Mouse (Mus musculus) embryonic facial prominence, embryonic 11.5 days (tissue): ENCODE measurements around the gene Ntn3. TPM values are rescaled to one million over a fixed set of nuclear protein-coding genes. Genes with fewer than 3 reads are reported as not detected.

Experiments
- ATAC-seq: fragments of 200-750 bp; cut with Nextera tagmentation; replicated peaks from 2 replicates; pipeline ENCODE4 v1.8.0; 2017; ENCODE audit warnings: low read depth; ENCODE audit not compliant: insufficient number of reproducible peaks, low FRiP score, low TSS enrichment
- DNase-seq: peaks from one replicate; pipeline ENCODE4 v3.0.0-alpha.2; 2015; ENCODE audit warnings: low spot score
- H3K27ac ChIP-seq: fragments of 300-500 bp; sonication (generic); replicated peaks from 2 replicates; pipeline ENCODE4 v1.5.1; 2014; ENCODE audit warnings: mild to moderate bottlenecking, low read depth, low read length, control low read depth
- H3K27me3 ChIP-seq: fragments of 300-500 bp; sonication (generic); 2 replicates; pipeline ENCODE4 v1.6.1; 2014; ENCODE audit warnings: mild to moderate bottlenecking, low read length, moderate library complexity, mixed read lengths; ENCODE audit not compliant: control insufficient read depth, insufficient read depth
- H3K36me3 ChIP-seq: fragments of 300-500 bp; sonication (generic); replicated peaks from 2 replicates; pipeline ENCODE4 v1.6.1; 2014; ENCODE audit warnings: low read depth, mild to moderate bottlenecking, low read length, moderate library complexity, mixed read lengths; ENCODE audit not compliant: control insufficient read depth, insufficient read depth
- H3K4me1 ChIP-seq: fragments of 300-500 bp; sonication (generic); 2 replicates; pipeline ENCODE4 v1.6.1; 2014; ENCODE audit warnings: low read length, mixed read lengths; ENCODE audit not compliant: control insufficient read depth, insufficient read depth
- H3K4me2 ChIP-seq: fragments of 300-500 bp; sonication (generic); 2 replicates; pipeline ENCODE4 v1.6.1; 2014; ENCODE audit warnings: low read depth, mild to moderate bottlenecking, control low read depth, low read length, moderate library complexity
- H3K4me3 ChIP-seq: fragments of 300-500 bp; sonication (generic); 2 replicates; pipeline ENCODE4 v1.5.1; 2014; ENCODE audit warnings: low read depth, low read length, control low read depth
- H3K9ac ChIP-seq: fragments of 300-500 bp; sonication (generic); replicated peaks from 2 replicates; pipeline ENCODE4 v1.6.1; 2014; ENCODE audit warnings: mild to moderate bottlenecking, control low read depth, low read length
- H3K9me3 ChIP-seq: fragments of 300-500 bp; sonication (generic); replicated peaks from 2 replicates; pipeline ENCODE4 v1.6.1; 2016; ENCODE audit warnings: mild to moderate bottlenecking, low read length, inconsistent platforms, mixed read lengths; ENCODE audit not compliant: control insufficient read depth
- WGBS: fragments of 180-500 bp; shearing (Covaris S2); extraction: QIAGEN DNeasy Blood & Tissue Kit; methylation state at CpG from one replicate; pipeline ENCODE4 v1.1.7; 2014; 5-methylcytosine and 5-hydroxymethylcytosine counted together
- polyA plus RNA-seq: library from polyadenylated mRNA; unstranded; fragments of >200 nt; fragmentation: Nextera tagmentation; extraction: Ambion mirVana; gene quantifications from 2 replicates; pipeline ENCODE4 v1.2.1, GENCODE M21; 2014

Gene Ntn3
- polyA plus RNA-seq, 1 experiment from 2014 or later, result 6.2 TPM

DNA sequence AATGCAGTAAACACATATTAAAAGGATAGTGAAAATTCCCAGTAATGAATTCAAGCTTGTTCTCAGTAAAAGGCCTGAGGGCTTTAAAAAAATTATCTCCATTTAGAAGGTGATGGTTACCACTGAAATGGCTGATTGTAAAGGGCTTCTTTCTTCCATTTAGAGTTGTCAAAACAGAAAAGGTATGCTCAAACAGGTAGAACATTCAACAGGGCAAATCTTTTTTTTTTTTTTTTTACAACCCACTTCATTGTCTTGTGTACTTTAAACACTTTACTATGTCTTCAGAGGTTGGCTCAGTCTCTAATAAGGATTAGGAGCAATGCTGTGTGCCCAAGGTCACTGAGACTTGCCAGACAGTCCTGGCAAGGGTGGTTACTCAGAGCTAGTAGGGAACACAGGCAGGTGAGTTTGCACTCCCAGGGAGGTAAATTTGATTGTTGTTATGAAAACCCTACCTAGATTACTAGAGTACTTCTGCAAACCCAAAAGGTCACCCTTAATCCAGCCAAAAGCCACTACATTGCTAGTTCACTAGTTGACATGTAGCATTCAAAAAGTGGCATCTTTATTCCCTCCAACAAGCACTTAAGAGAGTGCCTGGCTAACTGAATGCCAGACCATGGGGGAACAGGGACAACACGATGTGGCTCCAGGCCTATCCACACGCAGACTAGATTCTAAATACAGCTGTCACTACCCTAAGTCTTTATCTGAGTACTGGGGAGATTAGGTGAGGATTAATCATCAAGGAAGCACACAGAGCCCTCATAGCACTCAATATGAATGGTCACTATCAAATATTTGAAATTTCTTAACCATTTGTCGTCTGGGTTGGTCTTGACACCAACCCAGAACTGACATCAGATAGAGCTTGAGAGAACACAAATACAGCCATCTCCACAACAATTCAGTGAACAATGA is 5.5 kb downstream of the Ntn3 start:
- H3K4me3 ChIP-seq, result no peak overlapping the region
- H3K36me3 ChIP-seq, result no peaks in the 10 kb centered on the region
- H3K4me2 ChIP-seq, result peak overlapping the region; percentile 96; the same call in 1 of the 2 replicates
- H3K27ac ChIP-seq, result no peak overlapping the region
- no peaks in the 10 kb centered on the region; the same call in 1 of the 2 replicates for H3K27me3 ChIP-seq
- no peak overlapping the region; the same call in 1 of the 2 replicates for H3K9ac ChIP-seq
- ATAC-seq (no peak), DNase-seq (no peak)
- no peaks in the 10 kb centered on the region for H3K9me3 ChIP-seq
- WGBS, result 77% methylated on average over 3 of the region's 3 CpGs
- H3K4me1 ChIP-seq, result peaks cover 19% of the 10 kb centered on the region

DNA sequence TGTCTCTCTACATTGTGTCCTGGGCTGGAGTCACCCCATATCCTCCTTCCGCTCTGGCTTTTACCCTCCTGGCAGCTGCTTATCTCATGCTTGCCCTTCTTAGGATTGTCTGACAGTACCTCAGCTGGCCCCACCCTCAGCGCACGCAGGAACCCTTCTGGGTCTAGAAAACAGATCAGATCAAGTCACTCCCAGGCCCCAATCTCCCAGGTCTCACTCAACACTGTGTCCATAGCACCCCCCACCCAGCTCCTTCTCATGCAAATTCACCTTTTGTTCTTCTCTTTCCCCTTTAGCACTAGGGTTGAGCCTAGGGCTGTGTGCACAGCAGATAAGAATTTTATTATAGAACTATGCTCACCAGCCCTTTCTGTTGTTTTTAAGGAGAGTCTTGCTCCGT is 6.3 kb downstream of the Ntn3 start:
- Histone ChIP-seq H3K4me2 (no peak overlapping the region), H3K4me3 (no peak overlapping the region), H3K27me3 (no peaks in the 10 kb centered on the region), H3K27ac (no peak overlapping the region), H3K36me3 (no peaks in the 10 kb centered on the region), H3K4me1 (peaks cover 14% of the 10 kb centered on the region), H3K9ac (no peak overlapping the region), H3K9me3 (no peaks in the 10 kb centered on the region)
- DNase-seq (no peak), ATAC-seq (no peak)
- 39% methylated on average over 4 of the region's 4 CpGs for WGBS

DNA sequence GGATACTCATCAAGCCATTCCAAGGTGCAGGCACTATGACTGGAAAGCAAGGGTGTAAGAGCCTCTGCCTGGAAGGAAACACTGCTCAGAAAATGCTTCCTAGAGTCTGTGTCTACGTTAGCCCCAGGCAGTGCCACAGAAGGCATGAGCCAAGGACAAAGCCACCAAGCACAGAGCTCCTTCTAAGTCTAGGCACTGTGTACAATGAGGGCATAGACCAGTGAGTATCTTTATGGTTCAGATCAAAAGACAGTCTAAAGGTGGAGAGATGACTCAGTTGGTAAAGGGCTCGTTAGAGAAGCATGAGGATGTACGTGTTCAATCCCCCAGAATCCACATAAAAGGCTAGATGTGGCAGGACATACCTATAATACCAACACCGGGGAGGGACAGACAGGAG is 8.2 kb downstream of the Ntn3 start:
- Histone ChIP-seq H3K9ac (no peak overlapping the region), H3K4me3 (no peak overlapping the region), H3K27ac (no peak overlapping the region), H3K4me1 (peaks cover 2% of the 10 kb centered on the region; the same call in 1 of the 2 replicates), H3K4me2 (no peak overlapping the region), H3K36me3 (no peaks in the 10 kb centered on the region), H3K27me3 (no peaks in the 10 kb centered on the region), H3K9me3 (no peaks in the 10 kb centered on the region)
- WGBS, result 85% methylated on average over 4 of the region's 4 CpGs
- ATAC-seq, result no peak
- DNase-seq, result no peak

DNA sequence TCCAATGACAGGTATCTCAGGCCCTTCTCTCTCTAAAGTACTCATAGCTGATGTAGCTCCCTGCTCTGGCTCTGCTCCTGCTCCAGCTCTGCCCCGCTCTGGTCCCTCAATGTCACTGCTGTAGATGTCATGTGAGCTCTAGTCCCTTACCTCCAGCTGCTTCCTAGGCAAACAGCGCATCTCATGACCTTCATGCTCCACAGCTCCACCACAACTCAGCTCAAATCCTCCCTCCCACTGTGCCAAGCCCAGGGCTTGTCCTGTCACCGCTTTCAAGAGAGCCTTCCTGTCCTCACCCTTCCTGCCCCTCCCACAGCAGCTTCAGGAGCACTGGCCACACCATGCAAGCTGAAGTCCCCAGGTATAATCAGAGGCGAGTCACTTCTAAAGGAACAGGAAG is 9.6 kb downstream of the Ntn3 start:
- no peak for ATAC-seq
- Histone ChIP-seq H3K9me3 (no peaks in the 10 kb centered on the region), H3K4me2 (no peak overlapping the region), H3K9ac (no peak overlapping the region), H3K4me1 (no peaks in the 10 kb centered on the region), H3K4me3 (no peak overlapping the region), H3K36me3 (no peaks in the 10 kb centered on the region), H3K27me3 (no peaks in the 10 kb centered on the region), H3K27ac (no peak overlapping the region)
- 59% methylated on average over 4 of the region's 4 CpGs for WGBS
- no peak for DNase-seq

DNA sequence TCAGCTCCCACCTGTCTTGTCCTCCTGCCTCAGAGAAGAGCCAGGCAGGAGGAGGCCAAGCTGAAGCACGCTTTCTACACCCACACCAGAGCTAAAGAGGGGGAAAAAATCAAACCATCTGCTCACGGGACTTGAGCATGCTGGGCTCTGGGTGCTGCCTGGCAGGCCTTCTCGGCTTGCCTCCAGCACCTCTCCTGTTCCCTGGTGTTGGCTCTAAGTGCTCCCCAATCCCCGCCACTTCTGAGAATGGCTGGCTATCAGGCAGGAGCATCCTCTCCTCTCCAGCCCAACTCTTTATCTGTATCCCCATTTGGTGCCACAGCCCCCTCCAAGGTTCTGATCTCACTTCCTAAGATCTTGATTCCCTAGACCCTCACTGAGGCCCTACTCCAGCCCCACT is 10.1 kb downstream of the Ntn3 start:
- no peak for ATAC-seq
- no peaks in the 10 kb centered on the region for H3K4me1 ChIP-seq
- no peaks in the 10 kb centered on the region for H3K27me3 ChIP-seq
- H3K9ac ChIP-seq, result no peak overlapping the region
- no peaks in the 10 kb centered on the region for H3K9me3 ChIP-seq
- WGBS, result 85% methylated on average over 4 of the region's 4 CpGs
- H3K27ac ChIP-seq, result no peak overlapping the region
- no peak overlapping the region for H3K4me2 ChIP-seq
- no peak overlapping the region for H3K4me3 ChIP-seq
- no peaks in the 10 kb centered on the region for H3K36me3 ChIP-seq
- no peak for DNase-seq

DNA sequence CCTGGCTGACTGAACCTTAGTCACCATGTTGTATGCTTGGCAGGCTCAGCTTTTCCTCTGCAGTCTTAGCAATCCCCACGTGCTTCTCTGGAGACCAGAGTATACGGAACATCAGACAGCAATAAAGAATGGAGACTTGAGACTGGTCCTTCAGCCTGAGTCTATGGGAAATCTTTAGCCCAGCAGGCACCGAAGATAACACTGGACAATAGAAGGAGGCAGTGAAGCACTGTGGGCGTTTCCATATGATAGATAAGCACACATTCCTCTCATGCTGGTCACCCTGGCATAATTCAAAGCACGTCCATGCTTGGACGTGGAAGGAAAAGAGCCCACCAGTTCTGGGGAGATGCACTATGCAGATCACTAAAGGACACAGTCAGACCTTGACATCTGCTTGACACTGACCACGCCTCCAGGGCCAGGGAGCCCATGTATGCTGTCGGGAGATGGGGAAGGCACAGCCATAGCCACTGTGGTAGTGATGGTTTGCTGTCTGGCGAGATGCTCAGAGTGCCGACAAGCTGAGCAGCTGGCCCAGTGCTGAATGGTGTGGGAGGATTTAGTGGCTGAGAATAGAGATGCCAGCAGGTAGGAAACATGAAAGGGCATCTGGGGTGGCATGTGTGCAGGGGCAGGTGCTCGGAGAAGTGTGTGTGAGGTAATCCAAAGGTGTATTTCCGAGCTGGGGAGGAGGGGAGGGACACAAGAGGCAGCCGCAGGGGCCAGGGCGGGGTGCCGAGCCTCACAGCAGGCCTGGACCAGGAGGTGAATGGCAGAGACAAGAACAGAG is 12.1 kb downstream of the Ntn3 start:
- no peak for ATAC-seq
- Histone ChIP-seq H3K4me2 (no peak overlapping the region), H3K9ac (no peak overlapping the region), H3K4me3 (no peak overlapping the region), H3K27ac (no peak overlapping the region), H3K27me3 (no peaks in the 10 kb centered on the region), H3K4me1 (no peaks in the 10 kb centered on the region), H3K36me3 (no peaks in the 10 kb centered on the region), H3K9me3 (no peaks in the 10 kb centered on the region)
- DNase-seq, result no peak
- WGBS, result 71% methylated on average over 15 of the region's 15 CpGs

DNA sequence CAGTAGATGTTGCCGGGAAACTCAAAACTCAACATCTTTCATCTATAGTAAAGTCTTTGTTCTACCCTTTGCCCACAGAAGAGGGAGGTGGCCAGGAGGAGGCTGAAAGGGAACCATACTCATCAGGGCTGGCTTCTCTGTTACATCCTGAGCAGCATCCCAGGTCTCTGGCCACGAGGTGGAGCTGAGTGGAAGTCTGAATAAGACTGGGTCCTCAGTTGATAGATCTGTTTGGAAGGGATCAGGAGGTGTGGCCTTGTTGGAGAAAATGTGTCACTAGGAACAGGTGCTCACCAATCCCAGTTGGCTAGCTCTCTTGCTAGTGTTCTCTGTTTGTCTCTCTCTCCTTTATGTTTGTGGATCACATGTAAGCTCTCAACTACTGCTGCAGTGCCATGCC is 14.0 kb downstream of the Ntn3 start:
- no peaks in the 10 kb centered on the region for H3K27me3 ChIP-seq
- 67% methylated on average over 2 of the region's 2 CpGs for WGBS

DNA sequence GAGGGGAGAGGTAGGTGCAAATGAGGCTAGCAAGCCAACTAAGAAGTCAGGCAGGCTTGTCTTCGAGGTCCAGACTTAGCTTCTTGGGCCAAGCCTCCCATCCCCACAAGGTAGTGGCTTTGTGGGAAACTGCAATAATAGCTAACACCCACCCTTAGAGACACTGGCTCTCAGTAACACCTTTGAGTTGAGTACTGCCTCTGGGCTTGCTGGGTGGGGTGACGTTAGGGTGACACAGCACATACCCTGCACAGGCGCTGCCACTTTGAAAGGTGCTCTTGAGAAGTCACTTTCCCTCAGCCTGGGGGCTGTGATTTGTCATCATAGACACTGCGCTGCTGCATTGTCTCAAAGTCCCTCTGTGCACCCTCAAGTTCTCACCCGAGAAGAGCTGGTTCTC is 15.6 kb downstream of the Ntn3 start:
- no peak overlapping the region for H3K9ac ChIP-seq
- WGBS, result 89% methylated on average over 5 of the region's 5 CpGs
- no peak overlapping the region for H3K4me2 ChIP-seq
- no peaks in the 10 kb centered on the region for H3K4me1 ChIP-seq
- H3K9me3 ChIP-seq, result no peaks in the 10 kb centered on the region
- ATAC-seq (no peak), DNase-seq (no peak)
- H3K27me3 ChIP-seq, result no peaks in the 10 kb centered on the region
- H3K36me3 ChIP-seq, result no peaks in the 10 kb centered on the region
- H3K27ac ChIP-seq, result no peak overlapping the region
- H3K4me3 ChIP-seq, result no peak overlapping the region

More for the DNA sequence above, 14.0 kb downstream of the Ntn3 start:
- Histone ChIP-seq H3K27ac (no peak overlapping the region), H3K4me1 (no peaks in the 10 kb centered on the region), H3K9ac (no peak overlapping the region), H3K4me2 (no peak overlapping the region), H3K36me3 (no peaks in the 10 kb centered on the region), H3K4me3 (no peak overlapping the region), H3K9me3 (no peaks in the 10 kb centered on the region)
- no peak for ATAC-seq
- DNase-seq, result no peak
